Mouse (Mus musculus): ENCODE data around the gene Pigp.

The Pigp gene

GRCm38 (mm10) chr16:94326008-94326407 is 45.6 kb downstream of the Pigp start:
- in situ Hi-C loops (cut with MboI, MseI), result no loop called here

DNA sequence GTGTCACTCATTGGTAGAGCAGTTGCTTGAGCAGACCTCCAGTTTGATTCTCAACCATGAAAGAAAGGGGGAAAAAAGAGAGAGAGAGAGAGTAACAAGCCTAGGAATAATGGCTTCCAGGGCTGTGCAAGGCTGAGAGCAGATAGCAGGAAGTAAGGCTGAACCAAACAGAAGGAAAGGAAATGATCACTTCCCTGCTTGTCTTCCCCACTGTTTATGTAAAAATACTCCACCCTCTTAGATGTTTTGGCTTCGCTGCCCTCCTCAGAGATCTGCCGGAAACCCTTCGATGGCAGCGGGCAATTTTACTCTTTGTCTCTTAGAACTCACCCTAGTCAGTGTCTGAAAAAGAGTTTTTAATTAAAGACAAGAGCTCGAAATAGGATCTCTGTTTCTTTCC is 48.0 kb downstream of the Pigp start:
- in situ Hi-C loops (cut with MboI, MseI), result no loop called here

GRCm38 (mm10) chr16:94320223-94320622 is 51.4 kb downstream of the Pigp start:
- in situ Hi-C loops (cut with MboI, MseI), result no loop called here

DNA sequence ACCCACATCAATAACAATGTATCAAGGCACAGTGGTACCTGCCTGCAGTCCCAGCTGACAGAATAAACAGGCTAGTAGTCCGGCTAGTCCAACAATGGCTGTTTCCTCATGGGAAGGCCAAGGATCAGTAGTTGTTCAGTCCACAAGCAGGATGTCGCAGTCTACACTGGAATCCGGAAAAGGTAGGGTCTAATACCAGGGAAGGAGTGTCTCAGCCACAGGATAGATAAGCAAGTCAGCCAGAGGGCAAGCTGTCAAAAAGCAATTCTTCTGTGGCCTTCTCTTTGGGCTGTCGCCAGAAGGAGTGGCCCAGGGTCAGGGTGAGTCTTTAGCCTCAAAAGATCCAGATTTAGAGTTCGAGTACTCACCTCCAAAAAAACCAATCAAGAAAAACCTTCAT is 53.9 kb downstream of the Pigp start:
- in situ Hi-C loops (cut with MboI, MseI), result no loop called here

DNA sequence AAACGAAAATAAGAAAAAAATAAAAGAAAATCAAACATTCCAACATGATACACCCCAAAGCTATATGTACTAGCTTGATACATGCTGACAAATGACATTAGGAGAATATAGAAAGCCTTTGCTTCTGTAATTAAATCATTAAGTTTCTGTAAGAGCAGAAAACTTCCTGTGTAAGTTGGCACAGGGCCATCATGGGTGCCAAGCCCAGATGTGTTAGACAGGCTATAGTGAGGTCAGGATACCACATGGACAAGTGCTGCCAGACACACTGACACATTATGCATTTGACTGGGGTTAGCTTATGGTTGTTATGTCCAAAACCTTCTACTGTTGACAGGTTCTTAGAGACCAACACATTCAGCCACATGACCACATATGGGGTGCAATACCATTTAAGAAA is 56.4 kb downstream of the Pigp start:
- in situ Hi-C loops (cut with MboI, MseI), result no loop called here

- in situ Hi-C loops (cut with MboI, MseI), result no loop called here
Observed at GRCm38 (mm10) chr16:94314626-94315025, 57.0 kb downstream of the Pigp start.

DNA sequence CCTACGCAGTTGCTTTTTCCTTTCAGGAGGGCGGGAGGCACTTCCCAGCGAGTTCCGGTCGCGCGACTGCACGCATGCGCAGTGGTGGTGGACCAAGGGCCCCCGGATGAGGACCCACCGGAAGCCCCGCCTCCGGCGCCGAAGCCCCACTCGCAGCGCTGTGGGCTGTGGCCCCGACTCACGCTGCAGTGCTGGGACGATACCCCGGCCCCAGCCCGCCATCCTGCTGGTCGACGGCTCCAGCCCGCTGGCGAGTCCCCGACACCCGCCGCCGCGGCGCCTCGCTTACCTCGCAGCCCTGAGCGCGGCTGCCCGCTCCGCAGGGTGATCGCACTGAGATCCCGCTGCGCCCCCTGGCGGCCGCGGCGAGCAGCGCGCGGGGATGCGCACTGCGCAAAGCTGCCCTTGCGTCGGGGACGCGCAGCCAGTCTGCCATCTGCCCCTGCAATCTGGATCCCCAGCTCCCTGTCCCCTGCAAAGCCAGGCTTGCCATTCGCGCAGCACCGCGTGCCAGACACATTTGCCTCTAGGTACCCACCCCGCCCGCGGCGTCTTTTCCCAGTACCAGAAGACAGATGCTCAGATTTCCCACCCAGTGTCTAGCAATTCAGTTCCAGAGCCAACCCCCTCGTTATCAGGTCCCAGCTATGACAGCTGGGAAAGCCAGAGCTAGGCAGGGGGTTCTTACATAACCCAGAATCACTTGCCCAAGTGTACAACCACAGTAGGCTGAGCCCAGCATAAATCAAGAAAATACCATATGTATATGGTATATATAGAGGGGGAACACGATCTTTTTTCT is 58.2 kb downstream of the Pigp start, which contains the start of gene Hlcs:
Gene Hlcs (minus strand): TSS at position 343 of the 802 bp plus-strand sequence.
- in situ Hi-C loops (cut with MboI, MseI), result no loop called here

GRCm38 (mm10) chr16:94312663-94313228 is 58.9 kb downstream of the Pigp start:
- in situ Hi-C loops (cut with MboI, MseI), result no loop called here

DNA sequence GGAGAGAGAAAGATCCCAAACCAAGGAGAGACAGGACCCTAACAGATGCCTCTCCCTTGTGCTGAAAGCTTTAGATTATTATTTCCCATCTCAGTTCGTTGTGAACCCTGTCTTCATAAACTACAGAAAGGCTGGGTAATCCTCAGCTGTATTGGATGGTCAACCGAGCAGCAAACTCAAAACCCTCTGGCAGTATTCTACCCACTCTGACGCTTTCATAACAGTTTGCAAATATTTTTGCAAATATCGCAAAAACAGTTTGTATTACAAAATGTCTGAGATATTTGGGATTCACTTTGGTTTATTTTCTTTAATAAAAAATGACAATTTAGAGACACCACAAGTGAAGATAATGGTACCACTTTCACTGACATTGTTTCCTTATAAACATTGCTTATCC is 59.7 kb downstream of the Pigp start:
- in situ Hi-C loops (cut with MboI, MseI), result no loop called here

DNA sequence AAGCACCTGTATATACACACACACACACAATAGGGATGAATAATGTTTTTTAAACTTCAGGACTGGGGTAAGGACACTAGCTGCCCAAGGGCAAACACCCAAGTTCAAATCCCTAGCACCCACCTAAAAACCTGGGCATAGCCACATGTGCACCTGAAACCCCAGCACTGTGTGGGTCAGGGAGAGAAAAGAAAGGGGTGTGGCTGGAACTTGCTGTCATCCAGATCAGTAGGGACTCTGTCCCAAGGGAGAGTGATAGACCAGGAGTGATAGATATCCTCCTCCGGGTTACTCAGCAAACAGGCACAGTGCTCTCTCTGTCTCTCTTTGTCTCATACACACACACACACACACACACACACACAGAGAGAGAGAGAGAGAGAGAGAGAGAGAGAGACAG is 60.2 kb downstream of the Pigp start:
- in situ Hi-C loops (cut with MboI, MseI), result no loop called here

GRCm38 (mm10) chr16:94309025-94309424 is 62.6 kb downstream of the Pigp start:
- in situ Hi-C loops (cut with MboI, MseI), result no loop called here
